Comparison of ENCODE assay signal across 11 mouse cellular contexts in the genomic region with DNA sequence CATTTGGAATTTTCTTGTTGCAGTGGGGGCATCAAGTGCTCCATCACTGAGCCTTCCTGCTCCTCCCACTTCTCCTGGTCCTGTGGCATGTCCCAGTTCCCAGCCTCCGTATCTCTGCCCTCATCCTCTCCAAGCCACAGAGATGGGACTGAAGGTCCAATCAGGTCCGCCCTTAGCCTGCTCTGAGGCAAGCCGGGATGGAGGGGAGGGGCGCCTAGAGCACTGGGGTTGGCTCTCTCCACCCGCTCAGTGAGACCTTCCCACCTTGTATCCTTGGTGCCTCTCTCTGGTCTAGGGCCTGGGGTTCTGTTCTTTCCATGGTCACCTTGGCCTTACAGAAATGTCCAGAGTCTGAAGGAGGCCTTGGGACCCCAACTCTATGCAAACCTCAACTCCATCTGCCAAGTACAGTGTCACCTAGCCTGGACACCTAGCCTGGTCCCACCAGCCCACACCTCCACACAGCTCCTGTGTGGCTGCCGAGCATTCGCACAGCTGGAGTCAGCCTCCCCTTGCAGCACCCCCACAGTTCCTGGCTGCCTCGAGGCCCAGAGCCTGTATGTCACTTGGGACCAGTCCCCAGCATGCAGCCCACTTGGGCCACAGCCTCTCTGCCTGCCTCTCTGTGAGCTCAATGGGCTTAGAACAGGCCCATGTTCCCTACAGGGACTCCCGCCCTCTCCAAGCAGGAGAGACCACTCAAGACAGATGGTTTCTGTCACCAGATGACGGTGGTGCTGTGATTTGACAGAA. TPM values are rescaled to one million over a fixed set of nuclear protein-coding genes. Genes with fewer than 3 reads are reported as not detected.
DNase-seq lines count a peak whose midpoint lies in the region; ATAC-seq lines count a peak whose summit lies in the region.
"Had no signal": no experiment of that assay in that cellular context is flagged by ENCODE, and none has a peak within 500 bp of the region (broad histone marks: within the 10 kb centered on the region; RNA-seq: fewer than 3 reads in every experiment).

No protein-coding gene starts in this region.

- no peaks in the 10 kb centered on the region for H3K4me1 ChIP-seq in kidney, embryonic 16.5 days (ENCODE audit: insufficient read depth, low read length)
- H3K4me1 ChIP-seq in limb, embryonic 10.5 days: 0 out of 2 replicates have a peak, but pooled peaks cover 5% of the 10 kb centered on the region

- DNase-seq in kidney, adult 18-20 months: peak; percentile 1
- peak; percentile 1 for DNase-seq in ovary, adult 18-20 months (ENCODE audit: low spot score)
- no peak for DNase-seq in ovary, postnatal 14 days (ENCODE audit: low spot score)
- peak; percentile 4 for DNase-seq in gastrocnemius, postnatal 25 days
- peak; percentile 2 for DNase-seq in ovary, postnatal 36 days (ENCODE audit: low spot score)
- DNase-seq in limb, embryonic 10.5 days (ENCODE audit: low spot score): no peak
- DNase-seq: retina, postnatal 1 day had no signal

- H3K27me3 ChIP-seq in kidney, embryonic 16.5 days (ENCODE audit: insufficient read depth, low read length): no peaks in the 10 kb centered on the region
- no peaks in the 10 kb centered on the region for H3K27me3 ChIP-seq in limb, embryonic 10.5 days (ENCODE audit: low read depth, poor library complexity, severe bottlenecking)

- H3K4me3 ChIP-seq in kidney, embryonic 16.5 days (ENCODE audit: low read length): no peak overlapping the region
- H3K4me3 ChIP-seq in limb, embryonic 10.5 days: no peak overlapping the region

- H3K9ac ChIP-seq in kidney, embryonic 16.5 days (replicated peaks; ENCODE audit: low read length): no peak overlapping the region

- H3K9me3 ChIP-seq in kidney, embryonic 16.5 days (ENCODE audit: low read length): no peaks in the 10 kb centered on the region
- no peaks in the 10 kb centered on the region for H3K9me3 ChIP-seq in limb, embryonic 10.5 days (replicated peaks)

- WGBS in kidney, embryonic 16.5 days: 65% methylated on average over 10 of the region's 10 CpGs
- WGBS in limb, embryonic 10.5 days: 58% methylated on average over 10 of the region's 10 CpGs

- no peak for ATAC-seq in kidney, embryonic 16.5 days (ENCODE audit: low FRiP score, low TSS enrichment)
- ATAC-seq: forebrain, embryonic 14.5 days; intestine, postnatal 0 days had no signal

- no peak overlapping the region for H3K4me2 ChIP-seq in kidney, embryonic 16.5 days (replicated peaks; ENCODE audit: low read depth, low read length)

- no peak overlapping the region for H3K27ac ChIP-seq in kidney, embryonic 16.5 days (ENCODE audit: low read length)
- no peak overlapping the region for H3K27ac ChIP-seq in limb, embryonic 10.5 days
- H3K27ac ChIP-seq: macrophage had no signal

- no peaks in the 10 kb centered on the region for H3K36me3 ChIP-seq in kidney, embryonic 16.5 days (ENCODE audit: insufficient read depth, low read length)
- H3K36me3 ChIP-seq in limb, embryonic 10.5 days: no peaks in the 10 kb centered on the region

RNA-seq across cellular contexts. Expression of gene Ptgis, which starts 34.5 kb away (rescaled TPM):
- 18.4 and 20.6 TPM in 2 replicates for polyA plus RNA-seq in kidney, embryonic 16.5 days (2015; fragmentation: Nextera tagmentation; extraction: Ambion mirVana)
- 1 to 10 TPM; 4.2 to 5.5 TPM for total RNA-seq in gastrocnemius, postnatal 25 days (2021)
- polyA plus RNA-seq in limb, embryonic 10.5 days (2016; fragmentation: Nextera tagmentation; extraction: Ambion mirVana): 15.6 and 17.6 TPM in 2 replicates
- polyA plus RNA-seq: macrophage had no signal

Comparison
In these comparisons a context has a peak if more than half of its experiments do, and no peak if none do; other contexts are left out.
1. DNase-seq: peak in kidney, adult 18-20 months (single experiment), ovary, adult 18-20 months (single experiment), gastrocnemius, postnatal 25 days (single experiment) and ovary, postnatal 36 days (single experiment); none in ovary, postnatal 14 days (single experiment) and limb, embryonic 10.5 days (single experiment).